Mouse (Mus musculus) liver, adult 2 months (tissue): ENCODE results near the gene Cdk1.

Experiments
- CTCF ChIP-seq: fragments of 200-500 bp; IDR thresholded peaks from 2 replicates; pipeline ENCODE4 v1.5.1; 2011; ENCODE audit warnings: low read depth, low read length, control low read depth
- POLR2A ChIP-seq: fragments of 200-500 bp; IDR thresholded peaks from 2 replicates; pipeline ENCODE4 v1.6.1; 2011; ENCODE audit warnings: low read length, control low read depth; ENCODE audit not compliant: insufficient read depth; ENCODE audit errors: extremely low read depth

DNA sequence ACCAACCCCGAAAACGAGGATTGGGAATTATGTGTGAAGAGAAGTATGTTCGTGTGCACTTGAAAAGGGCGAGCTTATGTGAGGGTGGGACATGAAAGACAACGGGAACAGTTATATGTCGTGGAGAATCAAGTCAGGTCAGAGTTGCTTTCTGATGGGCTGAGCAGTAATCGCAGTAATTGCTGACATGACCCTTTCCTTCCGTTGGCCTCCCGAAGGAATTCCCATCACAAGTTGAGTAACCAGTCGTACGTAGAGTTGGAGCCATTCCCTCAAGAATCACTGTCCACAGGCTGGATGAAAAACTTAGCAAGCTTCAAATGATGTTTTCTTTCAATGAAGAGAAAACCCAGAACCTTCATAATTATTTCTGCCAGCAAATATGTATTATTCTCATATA, 31.9 kb upstream of the Cdk1 start:
- TF ChIP-seq CTCF (no peak), POLR2A (no peak)
